Mouse (Mus musculus) stomach, postnatal 0 days (tissue): ENCODE data around the gene Spp2.
"Not testable (repeated sequence)": the region's sequence is repeated elsewhere in the genome, so short reads cannot be mapped to it uniquely, and the experiment has no call there.

Source experiments
- CTCF ChIP-seq: IDR thresholded peaks from 2 replicates; pipeline ENCODE4 v1.5.1; 2016; ENCODE audit warnings: antibody characterized with exemption, low read depth, mild to moderate bottlenecking, moderate library complexity
- EP300 ChIP-seq: optimal IDR thresholded peaks from 2 replicates; pipeline ENCODE3; 2016; ENCODE audit warnings: antibody characterized with exemption

DNA sequence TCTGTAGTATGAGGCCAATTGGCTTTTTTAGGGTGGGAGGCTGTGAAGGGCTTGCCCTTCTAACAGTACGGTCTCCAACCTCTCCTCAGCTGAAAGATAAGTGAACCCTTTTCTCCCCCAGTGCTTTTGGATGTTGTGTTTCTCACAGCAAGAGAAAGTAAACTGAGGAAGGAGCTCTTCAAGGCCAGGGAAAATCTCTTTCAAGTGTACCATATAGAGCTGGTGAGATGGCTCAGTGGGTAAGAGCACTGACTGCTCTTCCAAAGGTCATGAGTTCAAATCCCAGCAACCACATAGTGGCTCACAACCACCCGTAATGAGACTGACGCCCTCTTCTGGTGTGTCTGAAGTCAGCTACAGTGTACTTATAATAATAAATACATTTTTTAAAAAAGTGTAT, 41.3 kb downstream of the Spp2 start:
- not testable (repeated sequence) for TF ChIP-seq EP300, CTCF
